Mouse (Mus musculus): Measurements from ENCODE around the gene Epn1.

DNA sequence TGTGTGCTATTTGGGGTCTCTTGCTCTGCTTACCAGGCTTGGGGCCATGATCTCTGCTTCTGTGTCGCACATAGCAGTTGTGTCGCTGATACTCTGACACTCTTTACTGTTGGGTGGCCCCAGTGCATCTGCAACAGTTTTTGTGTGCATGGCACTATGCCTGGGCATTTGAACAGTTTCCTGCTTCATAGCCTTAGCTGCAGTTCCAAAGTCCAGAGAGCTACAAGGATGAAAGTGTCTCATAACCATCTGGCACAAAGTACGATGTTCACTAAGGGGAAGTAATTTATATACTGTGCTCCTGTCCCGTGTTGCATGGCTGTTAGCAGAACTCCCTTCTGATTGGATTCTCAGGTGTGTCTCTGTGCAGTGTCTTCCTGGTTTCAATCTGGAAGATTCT lies 7.9 kb downstream of the Epn1 start:
- TF ChIP-seq CTCF (IDR thresholded peaks at IDR 0.05; ENCODE audit: low read depth), result no peak
- no peak for TF ChIP-seq EP300 (IDR thresholded peaks at IDR 0.05; ENCODE audit: low read depth)
